Mouse (Mus musculus) left cerebral cortex, adult 18-20 months (tissue): Measurements from ENCODE around the gene Arl1. TPM values are rescaled to one million over a fixed set of nuclear protein-coding genes. Genes with fewer than 3 reads are reported as not detected.
A peak's percentile ranks its signal among the peaks of the same experiment; 100 is the strongest.
"Not testable (repeated sequence)": the region's sequence is repeated elsewhere in the genome, so short reads cannot be mapped to it uniquely, and the experiment has no call there.

Experiments
- DNase-seq, 2 experiments: peaks; one replicate each; pipeline ENCODE4 v3.0.0; 2021 to 2022; ENCODE audit warnings: low spot score in 2 of 2, mixed read lengths in 1 of 2
- total RNA-seq, 2 experiments: library from RNA; stranded (reverse); gene quantifications; 2 replicates each; pipeline ENCODE4 v1.2.3; 2021

Gene Arl1
- total RNA-seq, 2 experiments from 2014 or later = 143 to 144 TPM

DNA sequence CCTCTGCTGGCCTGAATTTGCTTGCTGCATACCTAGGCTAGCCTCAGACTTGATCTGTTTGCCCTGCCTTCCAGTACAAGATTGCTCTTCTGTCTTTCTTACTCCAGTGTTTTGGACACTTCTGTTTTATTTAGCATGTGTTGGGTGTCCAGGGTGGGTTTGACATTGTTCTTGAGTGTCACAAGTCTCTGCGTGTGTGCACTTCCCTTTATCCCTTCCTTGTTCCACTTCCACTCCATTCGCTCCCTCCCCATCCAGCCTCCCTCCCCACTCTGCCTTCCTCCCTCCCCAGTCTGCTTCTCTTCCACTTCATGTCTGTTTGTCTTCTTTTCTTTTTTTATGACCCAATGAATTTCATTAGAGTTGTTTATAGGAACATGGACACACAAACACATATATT, 10.8 kb downstream of the Arl1 start:
- DNase-seq = no peak

GRCm38 (mm10) chr10:88761524-88762212, 31.0 kb downstream of the Arl1 start:
- no peak for DNase-seq

DNA sequence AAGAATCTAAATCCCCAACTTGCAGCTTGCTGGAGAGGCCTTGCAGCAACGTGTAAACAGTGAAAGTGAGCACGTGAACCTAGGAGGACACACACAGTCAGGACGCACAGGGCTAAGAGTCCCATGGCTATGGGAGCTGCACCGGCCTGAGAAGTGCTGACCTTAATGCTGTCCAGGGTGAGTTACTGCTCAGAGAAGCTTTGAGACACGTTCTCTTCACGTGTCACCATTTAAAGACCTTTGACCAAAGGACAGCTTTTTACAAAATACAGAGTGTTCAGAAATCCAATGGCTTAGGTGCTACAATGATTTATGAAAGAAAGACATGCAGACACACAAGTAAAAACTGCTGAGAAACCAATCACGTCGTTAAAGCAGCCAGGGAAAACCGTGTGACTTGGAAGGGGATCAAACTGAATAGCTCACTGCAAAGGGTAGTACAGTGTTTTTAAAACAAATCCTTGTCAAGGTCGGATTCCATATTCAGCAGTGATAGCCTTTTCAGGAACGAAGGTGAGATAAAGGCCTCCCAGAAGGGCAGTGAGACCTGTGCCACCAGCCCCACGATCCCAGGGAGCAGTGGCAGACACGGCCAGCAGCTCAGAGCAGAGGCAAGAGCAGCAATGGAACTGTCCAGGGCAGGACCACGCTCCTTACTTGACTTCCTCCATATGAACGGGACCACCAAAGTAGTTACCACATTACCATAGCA, 34.9 kb downstream of the Arl1 start:
- no peak for DNase-seq

- DNase-seq = no peak
Measured at GRCm38 (mm10) chr10:88768961-88769360, 38.3 kb downstream of the Arl1 start.

DNA sequence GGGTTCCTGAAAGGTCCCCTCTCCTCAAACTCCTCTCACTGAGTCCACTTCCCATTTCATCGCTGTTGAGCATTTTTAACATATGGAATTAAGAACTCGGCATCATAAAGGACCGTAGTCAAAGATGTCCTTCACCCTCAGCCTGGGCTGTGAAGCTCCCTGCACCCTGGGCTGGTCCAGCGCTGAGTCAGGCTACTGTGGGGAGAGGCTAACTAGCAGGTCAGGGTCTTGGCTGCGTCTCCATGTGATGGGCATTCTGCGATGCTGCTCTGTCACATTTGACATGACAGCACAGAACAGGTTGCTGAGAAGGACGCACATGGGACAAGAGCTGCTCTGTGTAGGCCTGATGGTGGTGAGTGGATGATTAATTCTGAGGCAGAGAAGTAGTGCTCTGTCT, 39.0 kb downstream of the Arl1 start:
- DNase-seq = no peak

DNA sequence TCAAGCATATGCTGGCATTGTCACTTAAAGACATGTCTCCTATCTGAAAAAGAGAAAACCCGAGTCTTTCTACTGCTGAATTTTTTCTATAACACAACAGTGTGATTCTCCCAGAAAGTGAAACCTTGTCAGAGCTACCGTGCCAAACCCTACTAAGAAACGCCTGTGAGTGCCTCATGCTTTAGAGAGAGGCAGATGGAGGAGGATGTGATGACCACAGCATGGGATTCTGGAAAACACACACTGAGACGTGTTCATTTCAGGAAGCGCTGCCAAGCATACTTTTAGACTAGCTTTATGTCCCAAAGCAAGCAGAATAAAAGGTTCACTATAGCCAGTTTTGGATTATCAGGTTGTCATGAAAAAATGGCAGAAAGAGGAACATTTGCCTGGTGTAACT, 42.3 kb downstream of the Arl1 start:
- DNase-seq = not testable (repeated sequence)

DNA sequence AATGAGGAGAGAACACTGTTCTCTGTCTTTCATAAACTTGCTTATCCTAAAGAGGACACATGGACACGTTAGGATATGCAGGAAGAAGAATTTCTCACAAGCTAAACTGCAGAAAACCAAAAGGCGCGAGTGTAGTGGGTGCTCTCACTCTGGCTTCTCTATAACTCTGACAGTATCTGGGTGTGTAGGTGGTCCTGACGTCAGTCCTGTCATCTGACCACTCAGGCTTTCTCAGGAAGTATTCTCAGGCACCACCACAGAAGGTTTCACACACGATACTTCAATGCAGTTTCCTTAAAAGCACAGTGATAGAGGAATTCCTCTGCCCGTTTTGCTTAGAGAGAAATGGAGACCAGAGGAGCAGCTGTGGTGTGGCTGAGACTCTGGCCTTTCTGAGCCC, 45.5 kb downstream of the Arl1 start:
- peak; percentile 31 to 74 for DNase-seq

DNA sequence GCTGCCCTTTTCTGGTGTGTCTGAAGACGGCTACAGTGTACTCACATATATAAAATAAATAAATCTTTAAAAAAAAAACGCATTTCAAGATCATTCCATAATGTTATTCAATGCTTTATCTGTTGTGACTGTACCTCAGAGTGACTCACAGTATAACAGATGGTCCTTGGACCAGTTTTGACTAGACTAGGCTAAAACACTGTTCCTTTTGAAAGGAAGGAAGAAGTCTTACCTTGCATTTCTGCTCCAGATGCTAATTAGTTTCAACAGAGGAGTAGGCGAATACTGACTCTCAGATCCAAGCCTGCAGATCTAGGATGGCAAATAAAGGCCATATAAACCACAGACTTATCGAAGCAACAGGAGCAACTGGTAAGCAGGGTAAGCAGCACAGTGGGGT, 50.1 kb downstream of the Arl1 start:
- no peak for DNase-seq

DNA sequence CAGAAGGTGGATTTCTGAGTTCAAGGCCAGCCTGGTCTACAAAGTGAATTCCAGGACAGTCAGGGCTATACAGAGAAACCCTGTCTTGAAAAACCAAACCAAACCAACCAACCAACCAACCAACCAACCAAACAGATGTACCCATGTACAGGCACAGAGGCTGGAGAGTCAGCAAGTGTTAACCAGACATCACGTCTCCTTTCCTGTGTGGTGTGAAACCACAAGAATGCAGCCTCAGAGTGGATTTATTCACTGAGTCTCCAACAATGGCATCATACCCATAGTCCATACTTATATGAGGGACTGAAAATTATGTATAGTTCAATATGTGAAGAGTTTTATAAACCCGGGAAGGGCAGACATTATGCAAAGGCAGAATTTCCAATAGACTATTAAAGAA, 52.5 kb downstream of the Arl1 start:
- not testable (repeated sequence) for DNase-seq

GRCm38 (mm10) chr10:88783941-88784340, 53.3 kb downstream of the Arl1 start:
- DNase-seq = no peak

- DNase-seq = no peak
Measured at GRCm38 (mm10) chr10:88784513-88784931, 53.9 kb downstream of the Arl1 start.

GRCm38 (mm10) chr10:88793671-88794070, 63.0 kb downstream of the Arl1 start:
- DNase-seq = no peak

Other genes with a start within 250 kb of the Arl1 start
- 10 to 100 TPM; 37.1 to 39.7 TPM for gene Chpt1, start 226.8 kb upstream of the Arl1 start, total RNA-seq
- gene Mybpc1, start 125.7 kb upstream of the Arl1 start, total RNA-seq = 1 to 10 TPM; 5.5 to 5.6 TPM
- not detected for gene Spic, start 45.8 kb upstream of the Arl1 start, total RNA-seq
- gene Utp20, start 95.9 kb downstream of the Arl1 start, total RNA-seq = 10 to 100 TPM; 18.2 to 18.5 TPM
- gene Slc5a8, start 155.1 kb downstream of the Arl1 start, total RNA-seq = not detected